Mouse (Mus musculus) lung, embryonic 14.5 days (tissue): ENCODE measurements around the gene Slc16a14. TPM values are rescaled to one million over a fixed set of nuclear protein-coding genes. Genes with fewer than 3 reads are reported as not detected.
"Not testable (repeated sequence)": the region's sequence is repeated elsewhere in the genome, so short reads cannot be mapped to it uniquely, and the experiment has no call there.

Experiments
- ATAC-seq: fragments of 200-750 bp; cut with Nextera tagmentation; 2 replicates; pipeline ENCODE4 v1.8.0; 2017; ENCODE audit warnings: mild to moderate bottlenecking, moderate TSS enrichment, moderate library complexity; ENCODE audit not compliant: insufficient read depth
- DNase-seq: peaks from one replicate; pipeline ENCODE4 v3.0.0-alpha.2; 2015
- H3K27ac ChIP-seq: fragments of 300-500 bp; sonication (generic); 2 replicates; pipeline ENCODE4 v1.5.1; 2014; ENCODE audit warnings: low read depth, mild to moderate bottlenecking, moderate library complexity
- H3K27me3 ChIP-seq: fragments of 300-500 bp; sonication (generic); 2 replicates; pipeline ENCODE4 v1.6.1; 2014; ENCODE audit warnings: low read length, control low read depth; ENCODE audit not compliant: insufficient read depth
- H3K36me3 ChIP-seq: fragments of 300-500 bp; sonication (generic); 2 replicates; pipeline ENCODE4 v1.6.1; 2014; ENCODE audit warnings: control low read depth; ENCODE audit not compliant: insufficient read depth
- H3K4me1 ChIP-seq: fragments of 300-500 bp; sonication (generic); 2 replicates; pipeline ENCODE4 v1.6.1; 2014; ENCODE audit warnings: antibody characterized with exemption, control low read depth; ENCODE audit not compliant: insufficient read depth
- H3K4me2 ChIP-seq: fragments of 300-500 bp; sonication (generic); 2 replicates; pipeline ENCODE4 v1.6.1; 2014; ENCODE audit warnings: mild to moderate bottlenecking
- H3K4me3 ChIP-seq: fragments of 300-500 bp; sonication (generic); 2 replicates; pipeline ENCODE4 v1.5.1; 2014; ENCODE audit warnings: low read depth, low read length
- H3K9ac ChIP-seq: fragments of 300-500 bp; sonication (generic); 2 replicates; pipeline ENCODE4 v1.6.1; 2014
- H3K9me3 ChIP-seq: fragments of 300-500 bp; sonication (generic); 2 replicates; pipeline ENCODE4 v1.6.1; 2016; ENCODE audit warnings: low read depth, low read length, control low read depth
- CTCF ChIP-seq: IDR thresholded peaks from 2 replicates; pipeline ENCODE4 v1.5.1; 2016; ENCODE audit warnings: antibody characterized with exemption, low read depth
- WGBS: fragments of 180-500 bp; shearing (Covaris S2); extraction: QIAGEN DNeasy Blood & Tissue Kit; methylation state at CpG from one replicate; pipeline ENCODE4 v1.1.7; 2014; 5-methylcytosine and 5-hydroxymethylcytosine counted together
- polyA plus RNA-seq: library from polyadenylated mRNA; unstranded; fragments of >200 nt; fragmentation: Nextera tagmentation; extraction: Ambion mirVana; gene quantifications from 2 replicates; pipeline ENCODE4 v1.2.1, GENCODE M21; 2014

Gene Slc16a14
- polyA plus RNA-seq: not detected in 2 replicates

GRCm38 (mm10) chr1:84934503-84935333, at the start of gene Slc16a14:
TSS of gene Slc16a14 (minus strand) at chr1:84935134.
- Histone ChIP-seq H3K4me3 (peak within 1 kb of the TSS; percentile 50), H3K36me3 (no peaks in the 10 kb centered on the region), H3K9ac (peak within 1 kb of the TSS; percentile 48), H3K4me1 (no peaks in the 10 kb centered on the region), H3K9me3 (no peaks in the 10 kb centered on the region), H3K27ac (no peak within 1 kb of the TSS), H3K4me2 (peak within 1 kb of the TSS; percentile 90), H3K27me3 (peaks cover 19% of the 10 kb centered on the region)
- ATAC-seq (peak; percentile 79), DNase-seq (peak; percentile 77)
- 0 out of 2 replicates have a peak, but pooled peaks have one; percentile 22 for TF ChIP-seq CTCF
- WGBS: under 1% methylated on average over 59 of the region's 59 CpGs

DNA sequence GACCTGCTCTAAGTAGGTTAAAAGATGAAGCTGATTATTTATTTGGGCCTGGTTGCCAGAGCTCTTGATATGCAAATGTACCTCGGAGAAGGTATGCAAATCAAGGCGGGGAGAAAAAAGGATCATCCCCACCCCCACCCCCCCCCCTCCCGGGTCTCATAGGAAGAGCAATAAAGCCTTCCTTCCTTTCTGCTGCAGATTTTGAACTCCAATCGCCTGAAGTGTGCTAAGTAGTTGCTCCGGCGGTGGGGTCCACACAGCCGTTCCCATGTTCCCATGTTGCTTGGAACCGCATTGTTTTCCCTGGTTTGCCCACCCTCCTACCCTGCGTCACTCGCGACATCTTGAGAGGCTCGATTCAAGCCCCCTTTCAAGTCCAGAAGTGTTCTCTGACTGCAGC, 26.8 kb upstream of the Slc16a14 start:
- not testable (repeated sequence) for ATAC-seq, H3K9ac ChIP-seq, H3K27me3 ChIP-seq, H3K27ac ChIP-seq, H3K36me3 ChIP-seq, DNase-seq, H3K9me3 ChIP-seq, H3K4me1 ChIP-seq, H3K4me2 ChIP-seq, H3K4me3 ChIP-seq
- 4% methylated on average over 12 of the region's 12 CpGs for WGBS

DNA sequence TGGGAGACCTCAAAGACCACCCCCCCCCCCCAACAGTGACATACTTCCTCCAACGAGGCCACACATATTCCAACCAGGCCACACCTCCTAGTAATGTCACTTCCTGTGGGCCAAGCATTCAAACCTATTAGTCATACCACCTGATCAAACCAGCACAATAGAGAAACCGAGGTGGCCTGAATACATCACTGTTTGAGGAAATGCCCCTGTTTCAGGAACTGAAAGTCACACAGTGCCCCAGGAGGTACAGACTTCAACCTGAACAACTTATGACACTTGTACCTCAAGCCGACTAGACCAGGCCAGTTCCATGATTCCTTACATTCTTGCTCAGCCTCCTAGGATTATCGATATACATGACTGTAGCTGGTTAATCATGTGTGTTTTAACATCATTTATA, 22.8 kb upstream of the Slc16a14 start:
- H3K4me3 ChIP-seq, H3K4me2 ChIP-seq, H3K9ac ChIP-seq, DNase-seq, H3K27me3 ChIP-seq, H3K9me3 ChIP-seq, H3K36me3 ChIP-seq, H3K4me1 ChIP-seq, ATAC-seq, H3K27ac ChIP-seq: not testable (repeated sequence)
- 79% methylated on average over 4 of the region's 4 CpGs for WGBS

GRCm38 (mm10) chr1:84956771-84957170, 21.8 kb upstream of the Slc16a14 start:
- H3K27ac ChIP-seq, H3K4me3 ChIP-seq, DNase-seq, H3K36me3 ChIP-seq, H3K4me2 ChIP-seq, ATAC-seq, H3K27me3 ChIP-seq, H3K9ac ChIP-seq, H3K4me1 ChIP-seq, H3K9me3 ChIP-seq: not testable (repeated sequence)
- 97% methylated on average over 2 of the region's 3 CpGs for WGBS

DNA sequence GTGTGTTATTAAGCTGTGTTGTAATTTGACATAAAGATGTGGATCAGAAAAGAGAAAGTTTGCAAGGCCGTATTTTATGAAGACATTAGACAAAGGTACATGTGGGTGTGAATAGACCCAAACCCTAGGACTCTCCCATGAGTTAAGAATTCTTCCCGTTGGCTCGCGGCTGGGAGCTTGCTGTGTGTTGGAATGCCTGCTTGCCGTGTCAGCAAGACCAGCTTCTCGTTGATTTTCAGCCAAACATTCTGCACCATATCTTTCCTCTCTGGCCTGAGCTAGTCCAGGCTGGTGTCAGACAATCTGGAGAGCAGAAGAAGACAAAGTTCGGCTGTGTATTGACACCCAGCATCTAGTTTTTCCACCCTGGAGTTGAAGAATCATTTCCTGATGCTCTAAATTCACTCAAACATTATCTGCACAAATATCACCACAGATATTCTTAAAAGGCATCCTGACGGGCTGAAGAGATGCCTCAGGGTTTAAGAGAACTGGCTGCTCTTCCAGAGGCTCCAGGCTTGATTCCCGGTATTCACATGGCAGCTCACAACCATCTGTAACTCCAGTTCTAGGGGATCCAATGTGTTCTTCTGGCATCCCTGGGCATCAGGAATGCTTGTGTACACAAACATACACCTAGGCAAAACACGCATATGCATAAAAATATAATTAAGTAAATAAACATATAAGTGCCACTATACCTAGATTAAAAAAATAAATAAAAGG, 17.7 kb upstream of the Slc16a14 start:
- no peak for ATAC-seq
- Histone ChIP-seq H3K4me1 (no peaks in the 10 kb centered on the region), H3K4me3 (no peak overlapping the region), H3K36me3 (no peaks in the 10 kb centered on the region), H3K27ac (no peak overlapping the region), H3K4me2 (no peak overlapping the region), H3K9me3 (0 out of 2 replicates have a peak, but pooled peaks cover 2% of the 10 kb centered on the region), H3K9ac (no peak overlapping the region), H3K27me3 (no peaks in the 10 kb centered on the region)
- no peak for TF ChIP-seq CTCF
- DNase-seq: peak; percentile 26
- WGBS: 70% methylated on average over 10 of the region's 10 CpGs

DNA sequence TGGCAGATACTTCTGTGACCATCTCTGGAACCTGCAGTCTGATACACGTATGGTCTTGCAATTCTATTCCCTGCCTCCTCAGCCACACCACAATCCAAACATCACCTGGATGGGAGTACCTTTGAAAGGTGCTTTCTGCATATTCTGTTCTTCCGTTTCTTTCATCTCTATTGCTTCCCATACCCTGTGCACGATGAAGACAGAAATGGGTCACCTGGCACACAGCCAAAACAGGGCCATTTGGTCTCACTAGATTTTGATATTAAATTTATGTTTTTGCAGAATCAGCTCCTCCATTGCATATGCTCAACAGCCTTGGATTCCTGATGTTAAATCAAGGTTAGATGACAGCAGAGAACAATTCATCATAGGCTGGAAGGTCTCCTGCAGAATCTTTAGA, 16.6 kb upstream of the Slc16a14 start:
- H3K27me3 ChIP-seq: no peaks in the 10 kb centered on the region
- ATAC-seq: no peak
- TF ChIP-seq CTCF: no peak
- no peaks in the 10 kb centered on the region for H3K9me3 ChIP-seq
- no peaks in the 10 kb centered on the region for H3K4me1 ChIP-seq
- H3K4me2 ChIP-seq: no peak overlapping the region
- no peak overlapping the region for H3K9ac ChIP-seq
- H3K36me3 ChIP-seq: no peaks in the 10 kb centered on the region
- H3K27ac ChIP-seq: no peak overlapping the region
- no peak for DNase-seq
- H3K4me3 ChIP-seq: no peak overlapping the region
- WGBS: 84% methylated on average over 3 of the region's 3 CpGs

DNA sequence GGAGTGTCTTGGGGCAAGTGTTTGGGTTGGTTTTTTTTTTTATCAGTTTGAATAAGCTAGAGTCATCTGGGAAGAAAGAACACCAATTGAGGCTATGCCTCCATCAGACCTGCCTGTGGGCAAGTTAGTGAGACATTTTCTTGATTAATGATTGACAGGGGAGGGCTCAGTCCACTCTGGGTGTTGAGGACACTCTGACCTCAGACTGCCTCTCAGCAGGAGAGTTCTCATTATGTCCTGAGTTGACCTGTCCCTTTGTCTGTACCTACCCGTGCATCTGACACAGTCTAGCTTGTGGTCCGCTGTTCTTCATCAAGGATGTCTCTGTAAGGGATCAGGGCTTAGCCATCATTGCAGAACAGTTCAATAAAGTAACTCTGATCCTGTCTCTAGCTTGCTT, 12.5 kb upstream of the Slc16a14 start:
- Histone ChIP-seq H3K36me3 (no peaks in the 10 kb centered on the region), H3K4me2 (no peak overlapping the region), H3K27me3 (no peaks in the 10 kb centered on the region), H3K4me1 (no peaks in the 10 kb centered on the region), H3K4me3 (no peak overlapping the region), H3K9me3 (no peaks in the 10 kb centered on the region), H3K9ac (no peak overlapping the region), H3K27ac (no peak overlapping the region)
- ATAC-seq (no peak), DNase-seq (no peak)
- TF ChIP-seq CTCF: no peak
- 76% methylated on average over 2 of the region's 2 CpGs for WGBS
